Mouse (Mus musculus): ENCODE data around the gene Apex1.
"Not testable (repeated sequence)": the region's sequence is repeated elsewhere in the genome, so short reads cannot be mapped to it uniquely, and the experiment has no call there.

Apex1 gene

DNA sequence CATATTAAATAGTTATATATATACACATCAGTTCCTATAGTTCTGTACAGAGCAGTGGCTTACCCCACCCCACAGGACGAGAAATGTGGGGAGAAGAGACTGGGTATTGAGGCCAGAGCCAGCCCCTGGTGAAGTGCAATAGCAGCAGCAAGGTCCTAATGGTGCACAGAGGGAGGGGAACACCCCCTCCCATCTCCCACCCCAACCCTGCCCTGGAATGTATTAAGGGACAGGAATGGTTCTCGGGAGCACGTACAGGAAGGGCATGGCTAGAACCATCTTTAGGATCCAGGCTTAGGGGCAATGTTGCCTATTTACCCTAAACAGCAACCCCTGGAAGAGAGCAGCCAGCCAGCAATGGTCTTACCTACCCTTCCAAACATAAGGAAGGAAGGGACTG, 2.6 kb downstream of the Apex1 start:
- DNase-seq = peak; percentile 90

DNA sequence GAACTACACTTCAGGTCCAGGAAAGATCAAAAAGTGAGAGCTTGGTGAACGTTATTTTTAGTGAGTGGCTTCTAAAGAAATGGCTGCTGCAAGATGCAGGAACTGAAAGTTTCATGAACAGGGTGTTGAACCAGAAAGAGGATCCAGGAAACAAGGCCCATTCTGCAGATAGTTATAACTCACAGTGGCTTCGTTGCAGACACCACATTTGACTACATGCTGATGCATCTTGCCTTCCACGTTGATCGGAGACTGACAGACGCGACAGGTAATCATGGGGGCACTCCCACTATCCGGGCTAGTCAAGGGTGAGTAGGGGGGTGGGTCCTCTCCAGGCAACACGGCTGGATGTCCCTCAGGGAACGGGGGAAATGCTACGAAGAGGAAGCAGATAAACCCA, 5.2 kb downstream of the Apex1 start:
- no peak for DNase-seq

DNA sequence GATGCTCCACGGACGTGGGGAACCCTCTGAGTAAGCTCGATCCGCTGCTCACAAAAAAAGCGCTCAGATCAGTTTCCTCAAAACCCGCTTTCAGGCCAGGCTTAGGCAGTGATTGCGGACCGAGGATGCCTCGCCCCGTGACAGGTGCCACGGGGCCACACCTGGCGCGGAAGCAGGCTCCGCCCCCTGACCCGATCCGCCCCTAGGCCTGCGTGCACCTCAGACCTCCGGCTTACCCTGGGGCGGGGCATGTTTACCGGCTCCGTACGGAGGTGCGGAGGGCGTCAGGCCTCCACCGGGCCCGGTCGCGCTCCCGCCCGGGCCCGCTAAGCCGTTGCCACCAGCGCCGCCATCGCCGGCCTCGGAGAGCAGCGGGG, 5.6 kb downstream of the Apex1 start:
- DNase-seq = no peak

DNA sequence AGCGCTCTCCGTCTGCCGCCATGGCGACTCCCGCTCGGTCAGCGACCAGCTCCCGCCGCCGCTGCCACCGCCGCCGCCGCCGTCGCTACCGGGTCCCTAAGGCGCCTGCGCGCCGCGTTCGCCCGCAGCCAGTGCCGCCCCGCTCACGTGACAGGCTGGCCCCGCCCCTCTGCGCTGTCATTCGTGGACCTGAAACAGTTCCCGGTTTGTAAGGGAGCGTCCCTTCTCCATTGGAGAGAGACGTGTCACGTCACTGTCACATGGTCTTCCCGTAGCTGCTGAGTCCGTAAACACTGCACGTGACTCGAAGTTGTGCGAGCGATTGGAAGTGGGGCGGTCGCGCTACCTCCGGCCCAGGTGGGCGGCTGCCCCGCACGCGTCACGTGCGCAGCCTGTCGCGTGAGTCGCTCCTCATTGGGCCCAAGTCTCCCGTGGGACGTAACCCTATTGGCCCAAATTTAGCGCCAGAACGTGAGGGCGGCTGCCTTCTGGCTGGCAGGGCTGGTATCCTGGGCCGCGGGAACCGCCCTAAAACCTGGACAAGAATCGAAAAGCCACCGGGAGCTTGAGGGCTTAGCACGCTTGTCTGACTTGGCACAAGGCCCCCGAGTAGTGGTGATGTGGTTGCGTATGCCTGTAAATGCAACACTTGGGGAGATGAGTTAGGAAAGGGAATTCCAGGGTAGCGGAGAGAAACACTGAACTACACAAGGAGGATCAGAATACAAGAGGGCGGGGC, 6.2 kb downstream of the Apex1 start, which contains the start of the genes Pip4p1 and Pnp:
Gene Pip4p1 (minus strand): TSS at position 103 of the 739 bp plus-strand sequence.
Gene Pnp (plus strand): TSS at position 329 of the 739 bp plus-strand sequence.
- DNase-seq = peak; percentile 100

DNA sequence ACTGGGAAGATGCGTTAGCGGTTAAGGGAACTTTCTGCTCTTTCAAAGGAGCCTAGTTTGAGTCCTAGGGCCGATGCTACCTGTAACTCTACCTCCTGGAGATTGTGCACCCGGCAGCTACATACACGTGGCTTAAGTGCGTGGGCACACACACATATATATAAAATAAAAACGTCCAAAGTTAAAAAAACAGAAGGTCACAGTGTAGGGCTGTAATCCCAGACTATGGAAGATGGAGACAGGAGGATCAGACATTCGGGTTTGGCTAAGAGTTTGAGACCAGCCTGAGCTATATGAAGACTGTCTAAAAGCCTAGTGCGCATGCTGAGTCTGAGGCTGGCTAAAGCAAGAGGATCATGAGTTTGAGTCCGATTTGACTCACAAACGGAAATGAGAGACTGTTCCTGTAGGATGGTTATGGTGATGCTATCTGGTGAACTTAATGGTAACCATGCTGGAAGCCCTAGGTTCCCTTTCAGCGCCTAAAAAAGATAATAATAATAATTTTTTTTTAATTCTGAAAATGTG, 6.8 kb downstream of the Apex1 start:
- DNase-seq = no peak

DNA sequence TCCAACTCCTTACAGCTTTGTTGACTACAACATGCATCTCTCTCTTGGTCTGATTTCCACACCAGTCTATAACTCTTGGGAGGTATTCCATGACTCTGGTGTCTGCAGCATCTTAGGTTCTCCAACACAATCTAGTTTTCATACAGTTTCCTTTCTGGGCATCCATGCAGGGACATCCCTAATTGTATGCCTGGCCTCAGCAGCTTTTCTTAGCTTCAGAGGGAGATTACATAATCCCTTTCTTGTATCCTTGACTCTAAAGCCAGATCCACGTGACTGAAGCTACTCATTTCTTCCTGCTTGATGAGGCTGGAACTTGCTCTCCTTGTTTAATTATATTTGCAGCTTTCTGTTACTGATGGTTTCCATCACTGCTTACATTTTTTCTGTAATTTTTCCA, 11.9 kb downstream of the Apex1 start:
- peak; percentile 76 for DNase-seq

DNA sequence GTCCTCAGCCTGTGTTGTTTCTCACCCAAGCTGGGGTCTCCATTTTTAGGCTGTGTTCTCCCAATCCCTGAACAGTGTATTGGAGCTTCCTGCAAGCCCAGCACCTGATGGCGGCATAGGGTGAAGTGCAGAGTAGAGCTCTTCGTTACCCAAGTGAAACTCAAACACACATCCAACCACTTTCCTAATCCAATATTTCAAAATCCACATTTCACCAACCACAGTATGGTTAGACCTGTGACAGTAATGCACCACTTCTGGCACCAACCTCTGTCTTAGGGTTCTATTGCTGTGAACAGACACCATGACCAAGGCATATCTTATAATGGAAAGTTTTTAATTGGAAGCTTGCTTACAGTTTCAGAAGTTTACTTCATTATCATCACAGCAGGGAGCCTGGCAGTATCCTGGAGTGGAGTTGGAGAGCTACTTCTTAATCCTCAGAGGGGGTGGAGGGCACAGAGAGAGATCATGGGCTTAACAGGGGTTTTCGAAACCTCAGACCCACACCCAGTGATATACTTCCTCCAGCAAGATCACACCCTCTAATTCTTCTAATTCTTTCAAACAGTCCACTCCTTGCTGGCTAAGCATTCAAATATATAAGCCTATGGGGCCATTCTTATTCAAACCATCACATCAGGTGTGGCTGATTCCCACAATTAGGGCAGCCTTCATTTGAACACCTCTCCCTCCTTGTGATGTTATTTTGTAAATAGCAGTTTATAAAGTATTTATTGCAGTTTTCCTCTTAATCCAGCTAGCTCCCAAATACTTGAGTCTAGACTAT, 13.5 kb downstream of the Apex1 start:
- DNase-seq = peak; percentile 73

DNA sequence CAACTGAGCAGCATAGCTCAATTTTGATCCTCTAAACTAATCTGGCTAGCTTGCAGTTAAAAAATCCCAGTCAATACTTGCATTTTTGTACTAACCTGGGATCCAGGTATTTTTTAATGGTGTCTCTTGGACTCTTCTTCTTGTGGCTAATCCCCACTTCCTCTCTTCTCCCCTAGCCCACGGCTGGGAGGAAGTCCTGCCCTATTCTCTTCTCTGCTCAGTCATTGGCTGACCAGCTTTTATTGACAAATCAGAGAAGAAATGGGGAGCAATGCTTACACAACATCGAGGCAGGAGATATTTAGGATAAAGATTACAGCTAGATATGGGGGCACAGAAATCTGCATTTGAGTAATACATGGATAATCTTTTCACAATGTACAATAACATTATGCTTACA, 14.2 kb downstream of the Apex1 start:
- DNase-seq = peak; percentile 76

DNA sequence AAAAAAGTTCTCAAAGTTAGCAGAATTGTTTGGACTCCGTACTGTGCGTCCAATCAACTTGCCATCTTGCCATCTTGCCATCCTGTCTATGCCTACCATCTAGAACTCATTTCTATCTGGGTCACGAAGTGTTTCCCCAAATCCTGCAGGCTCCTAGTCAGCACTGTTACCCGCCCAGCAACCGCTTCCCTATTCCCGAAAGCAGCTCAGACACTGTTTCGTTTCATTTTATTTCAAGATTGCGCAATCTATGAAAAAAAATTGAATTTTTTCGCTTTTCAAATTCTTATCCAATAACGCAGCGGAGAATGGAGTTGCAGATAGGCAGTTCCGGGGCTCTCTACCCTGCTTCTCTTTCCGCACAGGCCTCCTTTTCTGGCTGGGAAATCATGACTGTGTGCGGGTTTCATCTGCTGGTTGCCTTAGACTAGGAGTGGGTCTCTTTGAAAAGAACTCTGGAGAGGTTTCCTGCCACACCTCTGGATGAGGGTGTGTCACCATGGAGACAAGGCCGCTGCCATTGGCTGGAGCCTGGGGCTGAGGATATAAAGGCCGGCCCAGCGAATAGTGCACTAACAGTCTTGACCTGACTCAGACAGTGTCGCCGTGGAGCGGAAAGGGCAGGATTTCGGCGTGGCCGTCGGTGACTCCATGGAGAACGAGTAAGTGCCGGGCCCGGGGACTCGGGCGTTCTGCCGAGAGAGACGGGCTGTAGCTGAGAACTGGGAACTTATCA, 19.3 kb downstream of the Apex1 start, which contains the start of gene Gm49342:
Gene Gm49342 (plus strand): TSS at position 586 of the 736 bp plus-strand sequence.
- peak; percentile 100 for DNase-seq

DNA sequence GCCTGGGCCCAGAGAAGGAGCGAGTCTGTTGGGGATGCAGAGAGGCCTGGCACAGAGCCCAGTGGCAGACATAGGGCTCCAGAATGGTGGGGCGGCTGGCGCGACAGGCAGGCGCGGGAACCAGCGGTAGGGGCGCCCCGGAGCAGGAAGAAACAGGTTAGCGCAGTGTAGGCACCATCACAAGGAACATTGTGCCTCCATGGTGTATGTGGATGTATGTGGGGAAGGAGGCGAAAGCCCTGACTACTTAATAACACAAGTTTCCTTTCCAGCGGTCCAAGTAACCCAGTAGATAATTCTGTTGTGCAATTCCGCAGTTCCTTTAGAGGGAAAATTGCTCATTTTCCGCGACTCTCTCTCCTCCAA, 19.9 kb downstream of the Apex1 start:
- DNase-seq = not testable (repeated sequence)

DNA sequence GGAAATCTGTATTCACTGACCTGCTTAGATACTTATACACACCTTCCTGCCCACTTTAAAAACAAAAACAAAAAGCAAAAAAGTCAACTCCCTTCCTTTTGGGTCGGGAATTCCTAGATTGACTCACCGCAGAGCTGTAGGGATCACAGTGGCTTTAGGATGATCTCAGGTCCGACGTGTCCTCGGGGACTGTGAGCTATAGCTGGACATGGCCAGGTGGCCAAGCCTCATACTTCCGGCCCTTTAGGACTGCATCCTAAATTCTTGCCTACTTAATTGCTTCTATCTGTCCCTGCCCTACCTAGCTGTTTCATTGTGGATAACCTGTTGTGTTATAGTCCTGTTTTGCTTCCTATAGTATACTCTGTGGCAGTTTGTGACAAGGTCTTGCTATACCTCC, 20.3 kb downstream of the Apex1 start:
- peak; percentile 81 for DNase-seq

DNA sequence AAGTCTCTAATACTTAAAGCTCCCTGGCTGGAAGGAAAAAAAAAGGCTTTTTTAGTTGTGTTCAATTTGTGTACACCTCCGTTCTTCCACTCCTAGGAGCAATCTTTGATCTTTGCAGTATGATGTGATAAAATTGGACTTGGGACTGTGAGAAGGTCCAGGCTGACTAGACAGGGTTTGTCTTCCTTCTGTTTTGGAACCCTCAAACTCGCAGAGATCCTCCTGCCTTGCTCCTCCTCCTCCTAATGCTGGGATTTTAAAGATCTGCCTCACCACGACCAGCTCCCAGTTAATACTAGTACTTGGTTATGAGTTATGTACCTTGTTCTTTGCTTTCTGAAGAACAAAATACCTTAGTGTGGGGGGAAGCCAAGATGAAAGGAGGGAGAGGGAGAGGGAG, 20.8 kb downstream of the Apex1 start:
- DNase-seq = peak; percentile 72

DNA sequence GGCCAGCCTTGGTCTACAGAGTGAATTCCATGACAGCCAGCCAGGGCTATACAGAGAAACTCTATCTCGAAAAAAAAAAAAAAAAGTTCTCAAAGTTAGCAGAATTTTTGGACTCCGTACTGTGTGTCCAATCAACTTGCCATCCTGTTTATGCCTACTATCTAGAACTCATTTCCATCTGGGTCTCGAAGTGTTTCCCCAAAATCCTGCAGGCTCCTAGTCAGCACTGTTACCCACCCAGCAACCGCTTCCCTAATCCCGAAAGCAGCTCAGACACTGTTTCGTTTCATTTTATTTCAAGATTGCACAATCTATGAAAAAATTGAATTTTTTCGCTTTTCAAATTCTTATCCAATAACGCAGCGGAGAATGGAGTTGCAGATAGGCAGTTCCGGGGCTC, 30.7 kb downstream of the Apex1 start:
- peak; percentile 91 for DNase-seq

DNA sequence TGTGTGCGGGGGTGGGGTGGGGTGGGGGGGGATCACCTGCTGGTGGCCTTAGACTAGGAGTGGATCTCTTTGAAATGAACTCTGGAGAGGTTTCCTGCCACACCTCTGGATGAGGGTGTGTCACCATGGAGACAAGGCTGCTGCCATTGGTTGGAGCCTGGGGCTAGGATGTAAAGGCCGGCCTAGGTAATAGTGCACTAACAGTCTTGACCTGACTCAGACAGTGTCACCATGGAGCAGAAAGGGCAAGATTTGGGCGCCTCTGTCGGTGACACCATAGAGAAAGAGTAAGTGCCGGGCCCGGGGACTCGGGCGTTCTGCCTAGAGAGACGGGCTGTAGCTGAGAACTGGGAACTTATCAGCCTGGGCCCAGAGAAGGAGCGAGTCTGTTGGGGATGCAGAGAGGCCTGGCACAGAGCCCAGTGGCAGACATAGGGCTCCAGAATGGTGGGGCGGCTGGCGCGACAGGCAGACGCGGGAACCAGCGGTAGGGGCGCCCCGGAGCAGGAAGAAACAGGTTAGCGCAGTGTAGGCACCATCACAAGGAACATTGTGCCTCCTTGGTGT, 31.3 kb downstream of the Apex1 start, which contains the start of gene Pnp2:
Gene Pnp2 (plus strand): TSS at position 51 of the 567 bp plus-strand sequence.
- peak; percentile 97 for DNase-seq

DNA sequence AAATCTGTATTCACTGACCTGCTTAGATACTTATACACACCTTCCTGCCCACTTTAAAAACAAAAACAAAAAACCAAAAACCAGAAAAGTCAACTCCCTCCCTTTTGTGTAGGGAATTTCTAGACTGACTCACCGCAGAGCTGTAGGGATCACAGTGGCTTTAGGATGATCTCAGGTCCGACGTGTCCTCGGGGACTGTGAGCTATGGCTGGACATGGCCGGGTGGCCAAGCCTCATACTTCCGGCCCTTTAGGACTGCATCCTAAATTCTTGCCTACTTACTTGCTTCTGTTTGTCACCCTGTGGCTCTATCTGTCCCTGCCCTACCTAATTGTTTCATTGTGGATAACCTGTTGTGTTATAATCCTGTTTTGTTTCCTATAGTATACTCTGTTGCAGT, 32.0 kb downstream of the Apex1 start:
- peak; percentile 90 for DNase-seq

DNA sequence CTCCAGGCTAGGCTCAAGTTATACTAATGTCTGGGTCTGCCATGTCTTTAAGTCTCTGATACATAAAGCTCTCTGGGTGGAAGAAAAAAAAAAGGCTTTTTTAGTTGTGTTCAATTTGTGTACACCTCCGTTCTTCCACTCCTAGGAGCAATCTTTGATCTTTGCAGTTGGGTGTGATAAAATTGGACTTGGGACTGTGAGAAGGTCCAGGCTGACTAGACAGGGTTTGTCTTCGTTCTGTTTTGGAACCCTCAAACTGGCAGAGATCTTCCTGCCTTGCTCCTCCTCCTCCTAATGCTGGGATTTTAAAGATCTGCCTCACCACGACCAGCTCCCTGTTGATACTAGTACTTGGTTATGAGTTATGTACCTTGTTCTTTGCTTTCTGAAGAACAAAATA, 32.4 kb downstream of the Apex1 start:
- DNase-seq = peak; percentile 87

DNA sequence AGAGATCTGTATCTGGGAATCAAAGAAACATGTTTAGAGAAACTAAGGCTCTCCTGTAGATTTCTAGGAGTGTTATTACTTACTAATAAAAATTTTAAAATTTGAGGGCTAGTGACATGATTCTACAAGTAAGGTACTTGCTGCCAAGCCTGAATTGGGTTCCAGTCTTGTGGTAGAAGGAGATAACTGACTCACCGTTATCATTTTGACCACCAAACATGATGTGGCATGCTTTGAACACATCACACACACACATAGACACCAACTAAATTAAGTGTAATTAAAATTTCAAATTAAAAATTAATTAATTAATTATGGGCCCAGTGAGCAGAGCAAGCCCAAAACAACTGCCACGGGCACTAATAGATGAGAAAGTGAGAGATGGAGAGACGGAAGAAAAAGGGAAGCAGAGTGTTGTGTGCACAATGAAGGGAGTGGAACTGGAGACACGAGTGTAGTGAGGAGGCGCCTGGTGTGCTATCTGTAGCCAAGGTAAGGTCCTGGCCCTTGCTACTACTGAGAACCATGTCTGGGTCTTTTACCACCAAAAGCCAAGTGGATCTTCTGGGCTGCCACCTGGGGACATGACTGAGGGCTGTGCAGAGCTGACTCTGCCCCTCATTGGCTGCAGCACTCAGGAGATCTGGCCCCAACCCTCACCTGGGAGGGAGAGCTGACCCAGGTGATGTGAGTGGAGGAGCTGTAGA, 33.7 kb downstream of the Apex1 start:
- not testable (repeated sequence) for DNase-seq

DNA sequence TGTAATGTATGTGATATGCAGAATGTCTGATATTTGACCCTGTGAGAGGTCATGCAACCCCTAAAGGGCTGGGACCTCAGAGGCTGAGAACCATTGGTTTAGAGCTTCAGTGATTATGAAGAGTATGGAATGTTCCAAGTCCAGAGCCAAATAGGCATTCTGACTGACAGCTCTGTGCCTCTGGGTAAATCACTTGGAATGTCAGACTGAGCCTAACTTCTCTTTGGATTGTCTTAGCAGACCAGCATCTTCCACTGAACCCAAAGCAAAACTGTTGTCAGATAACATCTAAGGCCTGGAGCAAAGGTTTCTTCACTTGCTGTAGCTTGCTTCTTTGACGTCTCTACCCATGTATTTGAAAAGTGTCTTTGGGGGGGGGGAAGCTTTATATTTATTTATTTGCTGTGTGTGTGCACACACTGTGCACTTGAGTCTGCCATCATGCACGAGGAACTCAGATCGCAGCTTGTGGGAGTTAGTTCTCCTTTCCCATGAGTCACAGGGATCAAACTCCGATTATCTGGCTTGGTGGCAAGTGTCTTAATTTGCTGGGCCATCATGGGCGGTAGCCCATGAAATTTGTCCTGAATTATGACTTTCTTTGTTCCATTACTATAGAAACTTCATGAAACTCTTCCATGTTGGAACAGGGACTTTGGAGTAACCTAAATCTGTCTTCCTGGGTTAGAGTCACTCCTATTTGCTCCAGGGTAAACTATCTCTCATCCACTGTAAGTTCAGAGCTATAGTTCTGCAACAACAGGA, 43.6 kb downstream of the Apex1 start:
- no peak for DNase-seq

DNA sequence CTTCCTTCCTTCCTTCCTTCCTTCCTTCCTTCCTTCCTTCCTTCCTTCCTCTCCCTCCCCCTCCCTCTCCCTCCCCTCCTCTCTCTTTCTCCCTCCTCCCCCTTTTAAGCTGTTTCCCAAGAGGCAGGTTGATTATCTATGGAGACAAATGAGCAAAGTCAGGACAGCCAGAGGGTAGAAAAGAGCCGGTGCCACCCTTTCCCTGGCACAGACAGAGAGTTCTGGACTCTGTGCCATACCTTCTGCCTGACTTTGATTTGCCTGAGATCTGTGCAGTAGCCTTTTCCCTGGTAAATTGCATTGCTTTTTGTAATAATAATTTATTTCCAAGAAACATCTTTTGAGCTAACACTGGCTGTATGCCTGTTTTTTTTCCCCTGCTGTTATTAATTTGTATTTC, 44.3 kb downstream of the Apex1 start:
- no peak for DNase-seq

DNA sequence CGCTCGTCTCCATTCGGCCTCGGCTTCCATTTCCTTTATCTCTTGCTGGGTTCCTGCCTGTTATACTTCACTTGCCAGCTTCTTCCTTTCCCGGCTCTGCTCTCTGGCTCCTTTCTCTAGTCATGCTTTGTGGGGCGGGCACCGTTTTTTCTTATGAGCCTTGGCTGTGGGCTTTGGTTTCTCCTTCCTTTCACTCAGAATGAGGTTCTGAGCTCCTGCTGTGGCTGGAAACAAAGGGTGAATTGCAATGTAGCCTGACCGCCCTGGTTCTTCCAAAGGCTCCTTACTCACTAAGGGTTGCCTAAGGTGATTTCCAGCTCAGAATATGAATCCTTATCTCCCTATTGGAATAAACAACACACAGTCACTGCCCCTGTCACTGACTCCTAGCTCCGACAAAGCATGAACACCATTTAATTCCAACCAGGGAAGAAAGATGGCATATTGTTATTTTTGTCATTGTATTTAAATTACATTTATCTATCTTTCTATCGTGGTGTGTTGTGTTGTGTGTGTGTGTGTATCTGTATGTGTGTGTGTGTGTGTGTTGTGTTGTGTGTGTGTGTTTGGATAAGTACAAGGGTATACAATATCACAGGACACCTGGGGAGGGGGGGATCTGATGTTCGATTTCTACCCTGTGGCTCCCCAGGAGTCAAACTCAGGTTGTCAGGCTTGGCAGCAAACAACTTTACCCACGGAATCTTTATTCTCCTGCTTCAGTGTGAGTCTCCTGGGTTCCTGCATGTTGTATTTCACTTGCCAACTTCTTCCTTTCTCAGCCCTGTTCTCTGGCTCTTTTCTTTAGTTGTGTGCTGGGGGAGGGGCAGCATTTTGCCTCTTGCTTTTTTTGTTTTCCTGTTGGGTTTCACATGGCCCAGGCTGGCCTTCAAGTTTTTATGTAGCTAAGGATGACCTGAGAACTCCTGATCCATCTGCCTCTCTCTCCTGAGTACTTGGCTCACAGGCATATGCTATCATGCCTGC, 45.1 kb downstream of the Apex1 start:
- peak; percentile 93 for DNase-seq
